Mouse (Mus musculus) adrenal gland, postnatal 14 days (tissue): ENCODE data around the gene Prelp. TPM values are rescaled to one million over a fixed set of nuclear protein-coding genes. Genes with fewer than 3 reads are reported as not detected.
"Not testable (repeated sequence)": the region's sequence is repeated elsewhere in the genome, so short reads cannot be mapped to it uniquely, and the experiment has no call there.

Experiments
- DNase-seq: peaks from one replicate; pipeline ENCODE4 v3.0.0; 2021; ENCODE audit warnings: mixed read lengths
- long read RNA-seq, 2 experiments: library from polyadenylated mRNA; stranded (forward); transcript quantifications; one replicate each; pipeline ENCODE4 v2.0.0; 2021
- total RNA-seq: library from RNA; stranded (reverse); gene quantifications from 2 replicates; pipeline ENCODE4 v1.2.3, GENCODE M21; 2021

Prelp gene
- total RNA-seq: 100 and 111 TPM in 2 replicates
- long read RNA-seq, experiment 1, transcript Prelp-201 (3 exons, 3,615 nt): major isoform, 8 of 38 reads
- long read RNA-seq, experiment 1, partial matches to known transcripts: 5 of 38 reads
- long read RNA-seq, experiment 1, other reads (novel, unspliced or antisense): 25 of 38 reads
- long read RNA-seq, experiment 2, transcript Prelp-201 (3 exons, 3,615 nt): major isoform, 10 of 51 reads
- long read RNA-seq, experiment 2, partial matches to known transcripts: 11 of 51 reads
- long read RNA-seq, experiment 2, other reads (novel, unspliced or antisense): 30 of 51 reads

DNA sequence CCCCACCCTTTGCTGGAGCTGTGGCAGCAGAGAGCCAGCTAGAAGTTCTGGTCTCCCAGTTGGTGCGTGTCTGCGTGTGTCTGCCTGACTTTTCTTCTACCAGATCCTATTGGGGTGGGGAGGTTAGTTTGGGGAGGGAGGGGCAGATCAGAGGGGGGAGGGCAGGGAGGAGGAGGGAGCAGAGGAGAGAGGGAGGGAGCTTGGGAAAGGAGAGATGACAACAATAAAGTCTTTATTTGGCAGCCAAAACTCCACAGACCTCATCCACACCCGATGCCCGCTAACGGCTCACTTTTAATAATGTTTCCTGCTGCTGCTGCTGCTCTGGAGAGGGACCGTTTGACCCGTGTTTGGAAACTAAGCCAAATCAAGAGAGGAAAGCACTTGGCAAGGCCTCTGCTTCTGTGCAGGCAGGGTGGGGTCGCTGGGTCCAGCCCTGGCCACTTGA is at the start of gene Prelp:
Gene Prelp (minus strand): TSS at position 111 of the 448 bp plus-strand sequence.
- DNase-seq: no peak

DNA sequence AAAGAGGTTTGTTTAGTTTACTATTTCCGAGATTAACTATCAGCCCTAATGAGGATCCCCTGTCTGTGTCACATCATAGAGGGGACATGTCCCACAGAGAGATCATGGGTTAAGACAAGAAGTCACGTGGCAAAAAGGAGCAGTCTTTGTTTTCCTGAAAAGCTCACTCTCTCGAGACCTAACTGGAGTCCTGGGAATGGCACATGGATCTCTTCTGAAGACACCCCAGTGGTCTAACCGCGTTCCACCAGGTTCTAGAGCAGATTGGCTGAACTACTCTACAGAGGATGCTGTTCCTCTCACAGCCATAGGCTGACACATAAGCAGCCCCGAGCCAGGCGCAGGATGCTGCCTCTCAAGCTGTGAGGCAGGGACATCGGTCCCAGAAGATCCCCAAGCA is 48.2 kb upstream of the Prelp start:
- no peak for DNase-seq

DNA sequence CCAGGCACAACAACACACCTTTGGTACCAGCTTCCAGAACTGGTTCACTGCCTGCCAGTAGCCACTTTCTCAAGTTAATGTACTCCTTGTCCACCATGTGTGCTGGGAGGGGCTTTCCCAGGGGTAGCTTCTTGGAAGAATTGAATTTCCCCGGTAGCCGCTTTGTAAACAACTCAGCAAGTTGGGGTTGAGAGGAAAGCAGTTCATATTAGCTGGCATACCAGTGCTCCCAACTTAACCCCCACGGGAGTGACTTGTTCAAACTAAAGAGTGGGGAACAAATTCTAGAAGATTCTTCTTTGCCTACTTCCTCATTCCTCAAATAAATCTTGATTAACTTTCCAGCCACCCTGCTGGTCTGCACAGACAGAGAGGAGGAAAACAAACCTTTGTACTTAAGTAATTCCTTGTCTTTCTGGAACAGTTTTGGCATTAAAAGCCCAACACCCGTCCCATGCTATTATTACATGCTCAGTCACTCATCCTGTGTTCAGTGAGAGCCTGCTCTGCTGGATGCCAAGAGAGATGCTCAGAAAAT is 47.6 kb upstream of the Prelp start:
- DNase-seq: no peak

DNA sequence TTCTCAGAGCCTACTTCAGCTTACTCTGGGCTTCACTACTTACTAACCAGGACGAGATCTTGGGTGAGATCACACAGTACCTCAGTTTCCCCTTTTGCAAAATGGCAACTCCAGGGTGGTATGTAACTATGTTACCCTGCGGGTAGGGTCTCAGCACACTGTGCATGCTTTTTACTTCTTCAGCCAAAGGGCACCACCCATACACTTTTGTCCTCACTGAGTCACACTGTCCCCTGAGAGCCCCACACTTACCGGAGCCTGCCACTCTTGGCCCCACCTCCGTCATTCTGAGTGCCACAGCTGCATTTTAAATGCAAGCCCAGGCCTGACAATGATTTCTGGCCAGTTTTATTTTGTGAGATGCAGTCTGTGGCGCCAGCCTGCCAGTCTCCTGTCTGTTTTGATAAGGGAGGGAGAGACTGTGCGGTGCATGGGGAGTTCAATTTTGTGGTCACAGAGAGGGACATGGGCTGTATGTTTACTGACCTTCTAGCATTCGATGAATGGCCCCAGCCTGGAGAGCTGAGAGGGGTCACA is 46.3 kb upstream of the Prelp start:
- DNase-seq: no peak

DNA sequence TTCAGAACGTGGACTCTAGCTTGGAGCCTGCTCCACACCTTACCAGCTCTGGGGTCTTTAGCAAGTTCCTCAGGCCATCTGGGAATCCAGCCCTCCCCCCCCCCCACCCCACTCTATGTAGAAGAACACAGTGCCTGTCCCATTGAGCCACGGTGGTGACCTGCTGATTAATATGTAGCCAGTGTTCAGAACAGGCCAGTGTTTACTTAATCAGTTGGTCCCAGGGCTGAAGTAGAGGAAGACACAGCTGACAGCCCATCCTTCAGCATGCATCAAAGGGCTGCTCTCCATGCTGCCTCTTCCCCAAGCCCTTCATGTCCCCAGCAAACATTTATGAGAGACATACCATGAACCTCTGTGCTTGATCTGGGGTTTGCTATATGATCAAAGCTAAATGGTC is 44.8 kb upstream of the Prelp start:
- DNase-seq: no peak

DNA sequence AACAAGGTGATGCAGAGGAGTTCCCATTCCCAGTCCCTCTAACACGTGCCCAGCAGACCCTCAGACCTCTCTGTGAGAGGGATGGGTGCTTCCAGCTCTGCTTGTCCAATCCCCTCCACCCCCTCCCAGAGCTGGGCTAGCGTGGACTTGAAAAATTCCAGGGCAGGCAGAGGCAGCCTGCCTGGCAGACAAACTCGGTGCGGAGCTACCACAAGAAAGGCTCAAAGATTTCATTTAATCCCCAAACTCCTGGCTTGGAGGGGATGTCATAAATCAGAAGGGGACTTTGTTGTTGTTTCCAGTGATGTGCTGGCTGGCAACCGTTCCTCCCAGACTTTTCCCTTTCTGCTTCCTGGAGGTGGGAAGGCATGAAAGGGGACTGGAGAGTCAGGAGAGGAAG is 44.1 kb upstream of the Prelp start:
- DNase-seq: no peak

DNA sequence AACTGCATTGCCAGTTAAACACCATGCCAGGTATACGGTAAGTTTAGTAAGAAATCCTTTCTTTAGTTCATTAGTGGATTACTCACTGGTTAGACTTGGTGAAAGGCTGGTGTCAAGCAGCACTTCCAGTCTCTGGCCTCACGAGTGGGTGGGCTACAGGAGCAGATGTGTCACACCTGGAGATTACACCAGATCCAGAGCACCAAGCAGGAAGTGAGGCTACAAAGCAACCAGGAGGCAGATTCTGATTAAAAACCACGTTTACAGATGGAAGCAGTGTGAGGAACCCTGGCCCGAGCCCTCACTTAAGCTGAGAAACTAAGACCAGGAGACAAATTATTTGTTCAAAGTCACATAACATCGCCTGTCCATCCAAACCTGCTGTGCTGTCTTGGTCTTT is 43.5 kb upstream of the Prelp start:
- DNase-seq: no peak

DNA sequence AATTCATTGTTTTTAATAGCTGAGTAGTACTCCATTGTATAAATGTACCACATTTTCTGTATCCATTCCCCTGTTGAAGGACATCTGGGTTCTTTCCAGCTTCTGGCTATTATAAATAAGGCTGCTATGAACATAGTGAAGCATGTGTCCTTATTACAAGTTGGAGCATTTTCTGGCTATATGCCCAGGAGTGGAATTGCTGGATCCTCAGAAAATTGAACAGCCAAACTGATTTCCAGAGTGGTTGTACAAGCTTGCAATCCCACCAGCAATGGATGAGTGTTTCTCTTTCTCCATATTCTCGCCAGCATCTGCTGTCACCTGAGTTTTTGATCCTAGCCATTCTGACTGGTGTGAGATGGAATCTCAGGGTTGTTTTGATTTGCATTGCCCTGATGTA is 42.4 kb upstream of the Prelp start:
- not testable (repeated sequence) for DNase-seq

DNA sequence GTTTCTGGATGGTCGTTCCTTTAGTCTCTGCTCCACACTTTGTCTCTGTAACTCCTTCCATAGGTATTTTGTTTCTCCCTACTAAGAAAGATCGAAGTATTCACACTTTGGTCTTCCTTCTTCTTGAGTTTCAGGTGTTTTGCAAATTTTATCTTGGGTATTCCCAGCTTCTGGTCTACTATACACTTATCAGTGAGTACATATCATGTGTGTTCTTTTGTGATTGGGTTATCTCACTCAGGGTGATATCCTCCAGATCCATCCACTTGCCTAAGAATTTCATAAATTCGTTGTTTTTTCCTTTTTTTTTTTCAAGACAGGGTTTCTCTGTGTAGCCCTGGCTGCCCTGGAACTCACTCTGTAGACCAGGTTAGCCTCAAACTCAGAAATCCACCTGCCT is 41.9 kb upstream of the Prelp start:
- DNase-seq: not testable (repeated sequence)

DNA sequence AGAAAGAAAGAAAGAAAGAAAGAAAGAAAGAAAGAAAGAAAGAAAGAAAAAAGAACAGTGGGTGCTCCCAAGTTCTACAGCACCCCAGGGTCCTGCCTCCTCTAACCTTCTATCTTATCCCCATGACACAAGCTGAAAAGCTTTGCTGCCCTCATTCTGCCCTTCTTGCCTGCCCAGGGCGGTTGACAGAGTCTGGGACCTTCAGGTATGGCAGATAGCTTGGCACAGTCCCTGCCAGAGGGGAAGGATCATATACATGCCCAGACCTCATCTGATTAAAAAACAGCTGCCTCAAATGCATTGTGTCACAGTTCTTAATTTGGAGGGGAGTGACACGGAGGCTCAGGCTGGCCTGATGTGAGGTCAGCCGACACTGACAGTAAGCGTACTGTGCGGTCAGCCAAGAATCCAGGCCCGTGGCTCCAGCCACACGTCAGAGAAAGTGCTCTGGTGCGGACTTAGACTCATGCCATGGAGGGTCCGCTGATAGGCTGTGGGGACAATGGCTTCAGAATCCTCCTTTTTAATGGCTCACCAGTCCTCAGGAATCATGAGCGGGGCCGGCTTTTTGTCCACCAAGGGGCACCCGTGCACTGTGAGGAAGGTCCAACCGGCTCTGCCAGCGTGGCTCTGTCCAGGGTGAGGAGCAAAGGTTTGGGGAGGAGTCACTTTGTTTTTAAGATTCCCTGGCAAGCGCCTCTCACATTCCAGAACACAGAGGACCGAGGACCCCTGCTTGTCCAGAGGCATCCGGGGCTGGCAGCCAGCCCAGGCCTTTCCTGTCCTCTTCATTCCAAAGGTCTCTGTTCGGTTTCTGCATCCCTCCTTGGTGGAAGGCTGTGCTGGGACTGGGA is 40.3 kb upstream of the Prelp start:
- DNase-seq: peak; percentile 90

DNA sequence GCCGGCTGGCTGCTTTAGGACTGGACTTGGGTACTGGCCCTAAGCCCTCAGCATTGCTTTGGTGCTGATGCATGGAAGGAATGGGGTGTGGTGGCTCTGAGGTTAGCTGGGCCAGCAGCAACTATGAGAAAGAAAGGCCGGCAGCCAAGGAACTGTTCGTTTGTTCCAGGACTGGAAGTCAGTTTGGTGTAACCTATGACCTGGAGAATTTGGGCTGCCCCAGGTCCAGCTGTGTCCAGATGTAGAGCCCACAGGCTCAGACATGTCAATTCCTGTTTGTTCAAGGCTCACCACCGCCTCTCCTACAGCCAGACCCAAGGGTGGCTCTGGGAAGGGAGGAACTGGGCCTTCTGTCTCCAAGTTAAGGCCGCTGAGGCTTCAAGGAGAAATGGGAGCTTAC is 38.3 kb upstream of the Prelp start:
- DNase-seq: peak; percentile 52

DNA sequence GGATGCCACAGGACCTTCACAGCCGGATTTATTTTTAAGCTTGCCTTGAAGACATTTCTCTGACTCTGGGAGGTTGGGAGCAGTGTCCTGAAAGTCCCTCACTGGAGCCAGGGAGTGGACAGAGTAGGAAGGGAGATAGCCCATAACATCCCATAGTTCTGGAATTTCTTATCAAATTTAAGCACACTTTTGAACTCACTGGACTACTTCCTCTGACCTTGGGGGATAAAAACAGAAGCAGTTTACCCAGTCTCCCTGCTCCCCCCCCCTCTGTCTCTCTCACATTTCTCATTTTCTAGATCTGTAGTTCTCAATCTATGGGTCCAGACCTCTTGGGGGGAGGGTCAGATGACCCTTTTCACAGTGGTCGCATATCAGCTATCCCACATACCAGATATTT is 32.8 kb upstream of the Prelp start:
- no peak for DNase-seq

DNA sequence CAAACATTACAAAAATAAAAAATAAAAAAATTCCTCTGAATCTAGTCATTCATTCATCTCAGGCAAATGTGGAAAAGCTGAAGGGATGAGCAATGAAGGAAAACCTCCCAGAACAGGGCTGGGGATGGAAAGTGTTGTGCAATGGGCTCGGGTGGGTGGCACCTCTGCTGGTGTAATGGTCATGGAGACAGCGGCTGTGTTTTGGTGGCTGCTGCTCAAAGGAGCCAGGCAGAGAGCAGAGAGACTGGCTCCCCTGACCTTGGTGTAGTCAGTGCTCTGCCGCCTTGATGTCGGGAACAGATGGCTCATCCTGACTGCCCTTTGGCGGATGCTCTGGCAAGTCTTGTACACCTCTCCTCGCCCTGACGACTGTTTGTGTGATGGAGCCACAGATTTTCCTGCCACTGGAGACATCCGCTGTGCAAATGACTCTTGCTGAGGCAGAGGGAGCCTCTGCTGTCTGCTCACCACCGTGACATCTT is 32.1 kb upstream of the Prelp start:
- DNase-seq: peak; percentile 70

DNA sequence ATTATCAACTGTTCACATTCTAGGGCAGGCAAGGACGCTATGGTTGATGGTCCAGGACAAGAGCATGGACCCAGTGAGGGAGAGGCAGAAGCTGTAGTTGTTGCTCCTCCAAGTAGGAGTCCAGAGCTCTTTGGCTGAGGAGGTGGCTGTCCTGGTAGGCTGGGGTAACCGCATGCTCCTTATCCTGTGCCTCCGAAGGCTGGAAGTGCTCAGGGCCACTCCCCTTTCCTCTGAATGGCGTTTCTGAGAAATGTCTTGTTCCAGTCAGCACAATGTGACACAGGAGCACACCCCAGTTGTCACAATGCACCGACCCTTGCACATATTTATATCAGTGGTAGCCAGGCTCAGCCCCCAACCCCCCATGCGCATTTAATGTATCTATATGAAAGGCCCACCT is 30.4 kb upstream of the Prelp start:
- DNase-seq: no peak

DNA sequence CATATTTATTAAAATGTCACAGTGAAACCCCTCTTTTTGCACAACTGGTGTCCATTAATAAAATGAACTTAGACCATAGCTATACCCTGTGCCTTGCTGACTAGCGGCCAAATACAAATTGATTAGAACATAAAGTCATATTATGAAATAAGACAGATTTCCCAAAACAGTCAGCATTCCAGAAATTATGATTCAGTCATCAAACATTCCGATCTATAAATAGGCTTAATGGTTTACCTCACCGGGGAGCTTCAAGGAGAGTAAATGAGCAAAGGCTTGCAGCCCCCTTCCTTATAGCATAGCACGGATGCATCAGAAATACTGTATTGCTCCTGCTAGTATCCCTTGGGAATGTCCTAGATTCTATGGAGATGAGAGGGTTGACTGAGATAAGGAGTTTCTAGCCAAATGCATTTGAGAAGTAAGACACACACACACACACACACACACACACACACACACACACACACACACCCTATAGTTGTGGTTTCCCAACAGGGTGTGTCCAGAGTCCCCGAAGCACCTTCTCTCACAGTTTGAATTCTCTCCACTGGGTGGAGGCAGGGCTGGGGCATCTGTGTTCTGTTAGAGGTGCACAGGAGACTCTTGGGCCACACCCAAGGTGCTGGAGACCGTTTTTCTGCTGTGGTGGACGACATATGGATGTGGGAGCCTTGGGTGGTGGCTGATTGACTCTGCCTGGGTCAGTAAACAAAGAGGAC is 29.0 kb upstream of the Prelp start:
- no peak for DNase-seq

DNA sequence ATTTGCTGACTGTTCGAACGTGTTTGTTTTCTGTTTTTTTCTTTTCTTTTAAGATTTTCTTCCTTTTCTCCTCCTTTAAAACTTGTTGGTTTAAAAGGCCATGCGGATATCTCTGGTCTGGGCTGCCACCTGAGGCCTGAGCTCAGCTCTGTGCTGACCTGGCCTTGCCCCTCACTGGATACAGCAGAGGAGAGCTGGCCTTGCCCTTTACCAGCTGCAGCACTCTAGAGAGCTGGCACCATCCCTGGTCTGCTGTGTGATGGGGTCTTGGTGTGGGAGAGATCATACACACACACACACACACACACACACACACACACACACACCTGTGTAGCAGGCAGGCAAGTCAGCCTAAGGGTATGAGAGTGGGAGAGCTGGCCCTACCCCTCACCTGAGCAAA is 23.9 kb upstream of the Prelp start:
- DNase-seq: peak; percentile 58

DNA sequence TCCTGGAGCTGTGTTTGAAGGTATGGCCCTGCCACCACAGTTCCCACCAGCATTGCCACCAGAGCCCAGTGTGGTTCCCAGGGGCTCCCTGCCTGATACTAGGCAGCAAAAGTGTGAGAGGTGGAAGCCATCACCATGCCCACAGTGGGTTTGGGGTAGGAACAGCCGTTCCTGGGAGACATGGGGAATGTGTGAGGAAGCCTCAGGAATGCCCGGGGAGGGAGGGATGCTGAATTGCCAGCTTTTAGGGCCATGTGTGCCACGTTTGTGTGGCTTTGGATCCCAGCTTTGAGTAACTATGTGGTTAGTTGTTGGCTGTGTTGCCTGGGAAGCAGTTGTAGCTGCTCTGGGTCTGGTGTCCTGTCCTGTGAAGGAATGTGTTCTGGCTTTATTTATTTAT is 20.7 kb upstream of the Prelp start:
- no peak for DNase-seq

DNA sequence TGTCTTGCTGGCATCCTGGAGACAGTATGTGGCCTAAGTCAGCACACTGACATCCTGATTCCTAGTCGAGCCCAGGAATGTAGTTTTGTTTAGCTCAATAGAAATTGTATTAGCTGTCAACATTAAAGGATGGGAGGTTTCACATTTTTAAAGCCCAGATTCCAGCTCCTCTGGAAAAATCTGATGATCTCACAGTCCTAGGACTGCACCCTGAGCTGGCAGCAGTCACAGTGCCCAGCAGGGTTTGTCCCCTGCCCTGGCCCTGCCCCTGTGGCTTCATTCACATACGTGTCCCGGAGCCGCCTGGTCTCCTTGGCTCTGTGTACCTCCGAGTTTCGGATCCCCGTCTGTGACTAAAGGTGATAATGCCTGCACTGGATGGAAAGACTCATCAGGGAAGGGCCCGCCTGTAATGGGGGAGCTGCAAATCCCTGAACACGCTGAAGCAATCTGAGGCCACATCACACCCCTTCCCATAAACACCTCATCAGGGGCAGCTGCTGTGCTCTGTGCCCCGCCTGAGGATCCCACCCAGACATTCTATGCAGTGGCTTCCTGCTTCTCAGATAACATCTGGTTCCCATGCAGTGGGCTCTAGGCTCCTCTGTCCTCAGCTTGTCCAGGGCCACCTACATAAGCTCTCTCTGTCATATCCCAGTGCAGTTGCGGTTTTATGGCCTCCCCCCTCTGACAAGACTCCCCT is 20.1 kb upstream of the Prelp start:
- no peak for DNase-seq

DNA sequence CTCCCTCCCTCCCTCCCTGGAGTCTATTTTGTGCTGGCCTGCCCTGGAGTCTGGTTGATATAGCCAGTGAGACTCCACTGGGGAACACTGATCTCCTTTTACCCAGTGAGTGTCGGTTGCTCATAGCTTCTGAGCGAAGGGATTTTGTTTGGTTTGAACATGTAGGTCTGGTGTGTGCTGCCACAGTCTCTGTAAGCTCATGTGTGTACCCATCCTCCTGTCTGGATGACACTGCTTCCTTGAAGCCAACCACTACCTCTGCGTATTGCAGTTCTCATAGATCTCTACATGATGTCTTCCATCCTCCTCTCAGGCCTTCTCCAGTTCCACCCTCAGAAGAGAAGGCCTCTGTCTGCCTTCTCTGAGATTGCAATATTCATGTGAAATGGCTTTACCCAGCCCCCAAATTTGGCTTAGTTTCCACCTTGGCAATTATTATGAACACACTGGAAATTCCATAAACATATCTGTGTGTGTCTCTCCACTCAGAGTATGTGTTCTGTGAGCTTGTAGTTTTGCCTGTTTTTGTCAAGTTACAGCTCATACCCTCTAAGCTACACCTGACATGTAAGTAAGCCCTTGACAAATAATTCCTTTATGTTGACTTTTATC is 19.4 kb upstream of the Prelp start:
- DNase-seq: no peak

DNA sequence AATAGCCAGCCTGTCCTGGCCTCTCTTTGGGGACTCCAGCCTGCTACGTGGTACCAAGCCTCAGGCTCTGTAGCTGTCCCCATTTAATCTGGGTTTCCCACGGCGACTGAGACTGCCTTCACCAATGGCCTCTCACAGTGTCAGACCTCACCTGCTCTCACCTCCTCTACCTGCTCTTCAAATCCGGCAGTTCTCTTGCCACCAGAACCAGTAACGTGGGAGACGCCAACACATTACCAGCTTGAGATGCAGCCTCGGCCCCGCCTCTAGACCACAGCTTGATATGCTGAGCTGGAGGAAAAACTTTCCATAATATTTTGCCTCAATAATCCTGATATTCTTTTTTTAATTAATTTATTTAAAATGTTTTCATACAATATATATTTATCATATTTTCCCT is 18.5 kb upstream of the Prelp start:
- no peak for DNase-seq

DNA sequence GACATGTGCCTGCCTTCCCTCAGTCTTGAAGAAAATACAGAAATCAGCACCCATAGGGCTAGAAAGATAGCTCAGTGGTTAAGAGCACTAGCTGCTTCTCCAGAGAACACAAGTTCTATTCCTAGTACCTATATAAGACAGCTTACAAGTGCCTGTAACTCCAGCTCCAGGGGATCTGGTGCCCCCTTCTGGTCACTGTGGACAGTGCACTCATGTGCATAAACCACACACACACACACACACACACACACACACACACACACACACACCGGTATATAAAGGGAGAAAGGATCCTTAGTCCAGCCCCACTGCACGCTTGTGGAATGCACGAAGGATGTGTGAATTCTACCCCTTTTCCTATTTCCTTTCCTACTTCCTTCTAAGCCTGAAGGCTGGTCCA is 15.0 kb upstream of the Prelp start:
- DNase-seq: no peak
